Mouse (Mus musculus): ENCODE measurements around the gene Ndrg4. TPM values are rescaled to one million over a fixed set of nuclear protein-coding genes. Genes with fewer than 3 reads are reported as not detected.

Gene Ndrg4
- polyA plus RNA-seq, 1 experiment from 2014 or later, result 10.1 TPM

GRCm38 (mm10) chr8:95727625-95728024 lies 50.8 kb downstream of the Ndrg4 start:
- Histone ChIP-seq H3K4me2 (replicated peaks; ENCODE audit: low read depth, low read length) (no peak overlapping the region), H3K27ac (ENCODE audit: low read length) (no peak overlapping the region), H3K4me1 (ENCODE audit: insufficient read depth, low read depth, low read length) (no peaks in the 10 kb centered on the region), H3K4me3 (ENCODE audit: low read depth, low read length) (no peak overlapping the region), H3K36me3 (ENCODE audit: insufficient read depth, low read length) (peaks cover 42% of the 10 kb centered on the region), H3K27me3 (replicated peaks; ENCODE audit: insufficient read depth, low read length) (no peaks in the 10 kb centered on the region), H3K9me3 (ENCODE audit: low read length) (no peaks in the 10 kb centered on the region), H3K9ac (replicated peaks; ENCODE audit: low read depth) (no peak overlapping the region)
- DNase-seq (ENCODE audit: low spot score) (no peak), ATAC-seq (no peak)
- TF ChIP-seq EP300 (IDR thresholded peaks at IDR 0.05), result no peak
- no peak for TF ChIP-seq CTCF (IDR thresholded peaks at IDR 0.05)
- WGBS, result 64% methylated on average over 4 of the region's 4 CpGs

- Histone ChIP-seq H3K9me3 (ENCODE audit: low read length) (no peaks in the 10 kb centered on the region), H3K27me3 (replicated peaks; ENCODE audit: insufficient read depth, low read length) (no peaks in the 10 kb centered on the region), H3K4me2 (replicated peaks; ENCODE audit: low read depth, low read length) (no peak overlapping the region), H3K4me1 (ENCODE audit: insufficient read depth, low read depth, low read length) (no peaks in the 10 kb centered on the region), H3K27ac (ENCODE audit: low read length) (no peak overlapping the region), H3K9ac (replicated peaks; ENCODE audit: low read depth) (no peak overlapping the region), H3K4me3 (ENCODE audit: low read depth, low read length) (no peak overlapping the region), H3K36me3 (ENCODE audit: insufficient read depth, low read length) (peaks cover 60% of the 10 kb centered on the region)
- TF ChIP-seq CTCF (IDR thresholded peaks at IDR 0.05) (peak; percentile 32), EP300 (IDR thresholded peaks at IDR 0.05) (no peak)
- DNase-seq (ENCODE audit: low spot score), result peak; percentile 22
- no peak for ATAC-seq
- 72% methylated on average over 7 of the region's 7 CpGs for WGBS
Observed at GRCm38 (mm10) chr8:95738596-95738995, 61.8 kb downstream of the Ndrg4 start.

GRCm38 (mm10) chr8:95741732-95742131 lies 65.0 kb downstream of the Ndrg4 start:
- Histone ChIP-seq H3K27me3 (replicated peaks; ENCODE audit: insufficient read depth, low read length) (no peaks in the 10 kb centered on the region), H3K36me3 (ENCODE audit: insufficient read depth, low read length) (peaks cover 72% of the 10 kb centered on the region), H3K9ac (replicated peaks; ENCODE audit: low read depth) (no peak overlapping the region), H3K9me3 (ENCODE audit: low read length) (no peaks in the 10 kb centered on the region), H3K4me3 (ENCODE audit: low read depth, low read length) (no peak overlapping the region), H3K4me1 (ENCODE audit: insufficient read depth, low read depth, low read length) (no peaks in the 10 kb centered on the region), H3K4me2 (replicated peaks; ENCODE audit: low read depth, low read length) (no peak overlapping the region), H3K27ac (ENCODE audit: low read length) (no peak overlapping the region)
- whole genome bisulfite sequencing, result 95% methylated on average over 7 of the region's 7 CpGs
- TF ChIP-seq CTCF (IDR thresholded peaks at IDR 0.05) (no peak), EP300 (IDR thresholded peaks at IDR 0.05) (no peak)
- DNase-seq (ENCODE audit: low spot score) (no peak), ATAC-seq (no peak)

- Histone ChIP-seq H3K9me3 (ENCODE audit: low read length) (no peaks in the 10 kb centered on the region), H3K9ac (replicated peaks; ENCODE audit: low read depth) (no peak overlapping the region), H3K4me1 (ENCODE audit: insufficient read depth, low read depth, low read length) (no peaks in the 10 kb centered on the region), H3K27me3 (replicated peaks; ENCODE audit: insufficient read depth, low read length) (no peaks in the 10 kb centered on the region), H3K4me3 (ENCODE audit: low read depth, low read length) (no peak overlapping the region), H3K36me3 (ENCODE audit: insufficient read depth, low read length) (peaks cover 59% of the 10 kb centered on the region), H3K4me2 (replicated peaks; ENCODE audit: low read depth, low read length) (no peak overlapping the region), H3K27ac (ENCODE audit: low read length) (no peak overlapping the region)
- DNase-seq (ENCODE audit: low spot score) (no peak), ATAC-seq (no peak)
- TF ChIP-seq EP300 (IDR thresholded peaks at IDR 0.05) (no peak), CTCF (IDR thresholded peaks at IDR 0.05) (no peak)
- 92% methylated on average over 4 of the region's 4 CpGs for WGBS
Observed at GRCm38 (mm10) chr8:95748028-95748427, 71.2 kb downstream of the Ndrg4 start.

- H3K27me3 ChIP-seq (replicated peaks; ENCODE audit: insufficient read depth, low read length), result no peaks in the 10 kb centered on the region
- no peak overlapping the region for H3K4me3 ChIP-seq (ENCODE audit: low read depth, low read length)
- no peaks in the 10 kb centered on the region for H3K9me3 ChIP-seq (ENCODE audit: low read length)
- DNase-seq (ENCODE audit: low spot score) (no peak), ATAC-seq (no peak)
- WGBS, result 100% methylated on average over 1 of the region's 1 CpGs
- H3K36me3 ChIP-seq (ENCODE audit: insufficient read depth, low read length), result peaks cover 37% of the 10 kb centered on the region; the same call in 1 of the 2 replicates
- no peak overlapping the region for H3K27ac ChIP-seq (ENCODE audit: low read length)
- H3K4me2 ChIP-seq (replicated peaks; ENCODE audit: low read depth, low read length), result no peak overlapping the region
- no peak overlapping the region for H3K9ac ChIP-seq (replicated peaks; ENCODE audit: low read depth)
- H3K4me1 ChIP-seq (ENCODE audit: insufficient read depth, low read depth, low read length), result no peaks in the 10 kb centered on the region
- TF ChIP-seq EP300 (IDR thresholded peaks at IDR 0.05), result no peak
- no peak for TF ChIP-seq CTCF (IDR thresholded peaks at IDR 0.05)
Observed at GRCm38 (mm10) chr8:95751924-95752323, 75.1 kb downstream of the Ndrg4 start.

- H3K4me2 ChIP-seq (replicated peaks; ENCODE audit: low read depth, low read length), result no peak overlapping the region
- no peak for DNase-seq (ENCODE audit: low spot score)
- peaks cover 50% of the 10 kb centered on the region for H3K36me3 ChIP-seq (ENCODE audit: insufficient read depth, low read length)
- no peaks in the 10 kb centered on the region for H3K27me3 ChIP-seq (replicated peaks; ENCODE audit: insufficient read depth, low read length)
- H3K4me1 ChIP-seq (ENCODE audit: insufficient read depth, low read depth, low read length), result no peaks in the 10 kb centered on the region
- ATAC-seq, result no peak
- H3K9ac ChIP-seq (replicated peaks; ENCODE audit: low read depth), result no peak overlapping the region
- TF ChIP-seq CTCF (IDR thresholded peaks at IDR 0.05) (no peak), EP300 (IDR thresholded peaks at IDR 0.05) (no peak)
- 39% methylated on average over 6 of the region's 6 CpGs for WGBS
- no peak overlapping the region for H3K27ac ChIP-seq (ENCODE audit: low read length)
- no peaks in the 10 kb centered on the region for H3K9me3 ChIP-seq (ENCODE audit: low read length)
- no peak overlapping the region for H3K4me3 ChIP-seq (ENCODE audit: low read depth, low read length)
Observed at GRCm38 (mm10) chr8:95760323-95760722, 83.5 kb downstream of the Ndrg4 start.

- Histone ChIP-seq H3K4me2 (replicated peaks; ENCODE audit: low read depth, low read length) (no peak overlapping the region), H3K9me3 (ENCODE audit: low read length) (no peaks in the 10 kb centered on the region), H3K9ac (replicated peaks; ENCODE audit: low read depth) (no peak overlapping the region), H3K4me1 (ENCODE audit: insufficient read depth, low read depth, low read length) (no peaks in the 10 kb centered on the region), H3K36me3 (ENCODE audit: insufficient read depth, low read length) (peaks cover 59% of the 10 kb centered on the region), H3K27ac (ENCODE audit: low read length) (no peak overlapping the region), H3K27me3 (replicated peaks; ENCODE audit: insufficient read depth, low read length) (no peaks in the 10 kb centered on the region), H3K4me3 (ENCODE audit: low read depth, low read length) (no peak overlapping the region)
- TF ChIP-seq EP300 (IDR thresholded peaks at IDR 0.05), result no peak
- no peak for TF ChIP-seq CTCF (IDR thresholded peaks at IDR 0.05)
- ATAC-seq, result no peak
- WGBS, result 88% methylated on average over 1 of the region's 1 CpGs
- DNase-seq (ENCODE audit: low spot score), result no peak
Observed at GRCm38 (mm10) chr8:95764133-95764532, 87.4 kb downstream of the Ndrg4 start.

Small RNA genes lying within 50 kb of the gene (microRNA-seq; reads per million reads assigned to microRNA genes)
- gene Mir7073, result 1.2 reads per million

Other genes with a start within 250 kb of the Ndrg4 start
- 126 and 138 TPM in 2 replicates for gene Cfap20, start 242.1 kb upstream of the Ndrg4 start, polyA plus RNA-seq (2015; fragmentation: Nextera tagmentation; extraction: Ambion mirVana)
- 8.3 and 9.8 TPM in 2 replicates for gene Csnk2a2, start 186.9 kb upstream of the Ndrg4 start, polyA plus RNA-seq (2015; fragmentation: Nextera tagmentation; extraction: Ambion mirVana)
- gene Ccdc113, start 142.9 kb upstream of the Ndrg4 start, polyA plus RNA-seq (2015; fragmentation: Nextera tagmentation; extraction: Ambion mirVana), result 13.1 and 18.1 TPM in 2 replicates
- not detected in 2 replicates for gene Prss54, start 100.6 kb upstream of the Ndrg4 start, polyA plus RNA-seq (2015; fragmentation: Nextera tagmentation; extraction: Ambion mirVana)
- gene Gins3, start 43.5 kb upstream of the Ndrg4 start, polyA plus RNA-seq (2015; fragmentation: Nextera tagmentation; extraction: Ambion mirVana), result 4.2 and 5.2 TPM in 2 replicates
- 7.8 and 7.9 TPM in 2 replicates for gene Setd6, start 38.9 kb downstream of the Ndrg4 start, polyA plus RNA-seq (2015; fragmentation: Nextera tagmentation; extraction: Ambion mirVana)
- gene Cnot1, start 130.5 kb downstream of the Ndrg4 start, polyA plus RNA-seq (2015; fragmentation: Nextera tagmentation; extraction: Ambion mirVana), result 21.5 and 23.2 TPM in 2 replicates
- 283 and 296 TPM in 2 replicates for gene Sap18b, start 148.4 kb downstream of the Ndrg4 start, polyA plus RNA-seq (2015; fragmentation: Nextera tagmentation; extraction: Ambion mirVana)
- 11.1 and 11.6 TPM in 2 replicates for gene Slc38a7, start 176.6 kb downstream of the Ndrg4 start, polyA plus RNA-seq (2015; fragmentation: Nextera tagmentation; extraction: Ambion mirVana)
- 63.9 and 65.4 TPM in 2 replicates for gene Got2, start 211.6 kb downstream of the Ndrg4 start, polyA plus RNA-seq (2015; fragmentation: Nextera tagmentation; extraction: Ambion mirVana)

All from lung, postnatal 0 days (tissue).